Mouse (Mus musculus): ENCODE measurements around the gene Hoxc11. TPM values are rescaled to one million over a fixed set of nuclear protein-coding genes. Genes with fewer than 3 reads are reported as not detected.

Hoxc11 gene
- polyA plus RNA-seq (2014; fragmentation: Nextera tagmentation; extraction: Ambion mirVana): not detected in 2 replicates

- no peak for ATAC-seq (replicated peaks; ENCODE audit: insufficient number of reproducible peaks, low FRiP score, low TSS enrichment)
- no peaks in the 10 kb centered on the region for H3K9me3 ChIP-seq (replicated peaks; ENCODE audit: control insufficient read depth, low read length)
- peaks cover 94% of the 10 kb centered on the region for H3K27me3 ChIP-seq (ENCODE audit: control insufficient read depth, insufficient read depth, low read length)
- 1% methylated on average over 56 of the region's 57 CpGs for WGBS (ENCODE audit: insufficient replicate concordance)
- peaks cover 3% of the 10 kb centered on the region; the same call in 1 of the 2 replicates for H3K4me1 ChIP-seq (ENCODE audit: control insufficient read depth, insufficient read depth, low read length)
- H3K9ac ChIP-seq (ENCODE audit: low read depth, low read length): no peak within 1 kb of the TSS
- no peak within 1 kb of the TSS for H3K4me3 ChIP-seq (ENCODE audit: low read depth, low read length)
- no peaks in the 10 kb centered on the region for H3K36me3 ChIP-seq (ENCODE audit: control insufficient read depth, insufficient read depth, low read length)
- no peak within 1 kb of the TSS for H3K27ac ChIP-seq (ENCODE audit: low read depth, low read length)
- H3K4me2 ChIP-seq: no peak within 1 kb of the TSS
These were observed at the start of gene Hoxc11 for GRCm38 (mm10) chr15:102954192-102955006. TSS of gene Hoxc11 (plus strand) at chr15:102954427.

DNA sequence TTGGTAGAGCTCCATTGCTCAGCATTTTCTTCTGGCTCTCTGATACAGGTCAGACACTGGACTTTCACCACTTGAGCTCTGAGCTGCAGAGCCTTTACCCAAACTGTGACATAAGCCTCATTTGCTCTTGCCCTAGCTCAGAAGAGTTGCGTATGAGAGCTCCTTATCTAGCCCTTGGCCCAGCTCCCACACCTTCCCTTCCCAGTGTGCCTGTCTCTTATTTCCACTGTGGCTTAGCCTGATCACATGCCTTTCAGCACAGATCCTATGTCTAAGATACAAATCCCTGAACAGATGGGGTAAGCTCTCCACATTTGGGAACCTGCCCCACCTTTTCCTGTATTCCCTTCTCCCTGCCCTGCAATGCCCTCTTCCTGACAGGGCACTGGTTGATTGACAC is 49.3 kb upstream of the Hoxc11 start:
- H3K4me1 ChIP-seq (ENCODE audit: control insufficient read depth, insufficient read depth, low read length): no peaks in the 10 kb centered on the region
- no peak for ATAC-seq (replicated peaks; ENCODE audit: insufficient number of reproducible peaks, low FRiP score, low TSS enrichment)
- H3K9me3 ChIP-seq (replicated peaks; ENCODE audit: control insufficient read depth, low read length): no peaks in the 10 kb centered on the region
- WGBS (ENCODE audit: insufficient replicate concordance): 26% methylated on average over 1 of the region's 1 CpGs
- no peak overlapping the region for H3K9ac ChIP-seq (ENCODE audit: low read depth, low read length)
- H3K36me3 ChIP-seq (ENCODE audit: control insufficient read depth, insufficient read depth, low read length): no peaks in the 10 kb centered on the region
- H3K27me3 ChIP-seq (ENCODE audit: control insufficient read depth, insufficient read depth, low read length): peaks cover 59% of the 10 kb centered on the region
- no peak overlapping the region for H3K27ac ChIP-seq (ENCODE audit: low read depth, low read length)
- no peak overlapping the region for H3K4me2 ChIP-seq
- no peak overlapping the region for H3K4me3 ChIP-seq (ENCODE audit: low read depth, low read length)

GRCm38 (mm10) chr15:102909536-102909935 is 44.7 kb upstream of the Hoxc11 start:
- no peaks in the 10 kb centered on the region for H3K4me1 ChIP-seq (ENCODE audit: control insufficient read depth, insufficient read depth, low read length)
- H3K36me3 ChIP-seq (ENCODE audit: control insufficient read depth, insufficient read depth, low read length): no peaks in the 10 kb centered on the region
- no peak for ATAC-seq (replicated peaks; ENCODE audit: insufficient number of reproducible peaks, low FRiP score, low TSS enrichment)
- no peak overlapping the region for H3K4me2 ChIP-seq
- peaks cover 84% of the 10 kb centered on the region for H3K27me3 ChIP-seq (ENCODE audit: control insufficient read depth, insufficient read depth, low read length)
- 4% methylated on average over 4 of the region's 4 CpGs for WGBS (ENCODE audit: insufficient replicate concordance)
- no peak overlapping the region for H3K9ac ChIP-seq (ENCODE audit: low read depth, low read length)
- H3K4me3 ChIP-seq (ENCODE audit: low read depth, low read length): no peak overlapping the region
- no peaks in the 10 kb centered on the region for H3K9me3 ChIP-seq (replicated peaks; ENCODE audit: control insufficient read depth, low read length)
- no peak overlapping the region for H3K27ac ChIP-seq (ENCODE audit: low read depth, low read length)

- Histone ChIP-seq H3K27ac (ENCODE audit: low read depth, low read length) (no peak overlapping the region), H3K9me3 (replicated peaks; ENCODE audit: control insufficient read depth, low read length) (no peaks in the 10 kb centered on the region), H3K4me3 (ENCODE audit: low read depth, low read length) (no peak overlapping the region), H3K27me3 (ENCODE audit: control insufficient read depth, insufficient read depth, low read length) (peaks cover 84% of the 10 kb centered on the region), H3K9ac (ENCODE audit: low read depth, low read length) (no peak overlapping the region), H3K4me2 (no peak overlapping the region), H3K4me1 (ENCODE audit: control insufficient read depth, insufficient read depth, low read length) (no peaks in the 10 kb centered on the region), H3K36me3 (ENCODE audit: control insufficient read depth, insufficient read depth, low read length) (no peaks in the 10 kb centered on the region)
- no peak for ATAC-seq (replicated peaks; ENCODE audit: insufficient number of reproducible peaks, low FRiP score, low TSS enrichment)
- WGBS (ENCODE audit: insufficient replicate concordance): 1% methylated on average over 18 of the region's 18 CpGs
These were observed 44.2 kb upstream of the Hoxc11 start for GRCm38 (mm10) chr15:102910038-102910437.

DNA sequence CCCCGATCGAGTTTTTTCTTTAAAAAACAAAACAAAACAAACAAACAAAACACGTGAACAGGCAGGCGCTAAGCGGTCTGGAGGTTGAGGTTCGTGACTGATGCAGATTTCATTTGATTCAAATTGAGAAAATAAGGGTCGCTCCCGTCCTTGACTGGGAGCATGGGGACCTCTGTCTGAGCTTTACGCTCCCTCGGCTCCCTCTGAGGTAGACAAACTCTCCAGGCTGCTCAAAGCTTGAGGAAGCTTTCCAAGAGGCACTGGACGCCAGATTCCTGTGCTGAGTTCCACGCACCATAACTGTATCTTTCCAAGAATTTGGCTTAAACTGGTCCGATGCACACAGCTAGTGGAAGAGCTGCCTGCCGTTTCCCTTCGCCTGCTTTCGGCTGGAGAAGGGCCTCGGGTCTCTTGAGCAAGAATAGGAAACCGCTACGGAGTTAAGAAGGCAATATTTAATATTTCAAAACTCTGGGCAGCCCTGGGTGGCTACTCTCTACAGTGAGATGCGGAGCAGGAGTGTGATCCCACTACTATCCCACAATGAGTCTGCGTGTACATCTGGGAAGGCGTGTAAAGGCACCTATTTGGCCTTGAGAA is 43.6 kb upstream of the Hoxc11 start:
- Histone ChIP-seq H3K27ac (ENCODE audit: low read depth, low read length) (no peak overlapping the region), H3K4me1 (ENCODE audit: control insufficient read depth, insufficient read depth, low read length) (no peaks in the 10 kb centered on the region), H3K9me3 (replicated peaks; ENCODE audit: control insufficient read depth, low read length) (no peaks in the 10 kb centered on the region), H3K4me3 (ENCODE audit: low read depth, low read length) (no peak overlapping the region), H3K9ac (ENCODE audit: low read depth, low read length) (no peak overlapping the region), H3K36me3 (ENCODE audit: control insufficient read depth, insufficient read depth, low read length) (no peaks in the 10 kb centered on the region), H3K4me2 (no peak overlapping the region), H3K27me3 (ENCODE audit: control insufficient read depth, insufficient read depth, low read length) (peaks cover 81% of the 10 kb centered on the region)
- no peak for ATAC-seq (replicated peaks; ENCODE audit: insufficient number of reproducible peaks, low FRiP score, low TSS enrichment)
- WGBS (ENCODE audit: insufficient replicate concordance): 1% methylated on average over 22 of the region's 22 CpGs

DNA sequence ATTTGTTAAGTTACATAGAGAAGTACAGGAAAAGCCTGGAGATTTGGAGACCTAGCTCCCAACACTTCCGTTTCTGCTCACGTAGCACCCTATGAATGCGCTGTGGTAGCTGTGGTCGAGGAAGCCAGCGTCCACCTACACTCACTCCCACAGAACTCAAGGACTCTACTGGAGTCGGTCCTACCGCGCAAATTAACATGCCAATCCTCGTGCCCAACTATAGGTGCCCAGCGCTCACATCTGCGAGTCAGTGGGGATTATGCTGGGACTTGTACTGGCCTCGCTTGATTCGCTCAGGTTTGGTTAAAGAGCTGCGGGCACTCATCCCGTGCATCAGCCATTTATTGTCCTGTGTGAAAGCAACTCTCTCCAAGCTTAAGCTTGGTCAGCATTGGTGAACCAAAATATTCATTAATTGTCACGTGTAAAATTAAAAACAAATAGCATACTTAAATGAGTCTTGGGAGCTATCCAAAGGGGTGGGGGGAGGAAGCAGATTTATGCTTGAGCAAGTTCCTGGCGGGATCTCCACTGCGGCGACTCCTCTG is 41.1 kb upstream of the Hoxc11 start:
- no peak for ATAC-seq (replicated peaks; ENCODE audit: insufficient number of reproducible peaks, low FRiP score, low TSS enrichment)

GRCm38 (mm10) chr15:102917972-102918572 is 36.2 kb upstream of the Hoxc11 start:
- Histone ChIP-seq H3K9me3 (replicated peaks; ENCODE audit: control insufficient read depth, low read length) (no peaks in the 10 kb centered on the region), H3K9ac (ENCODE audit: low read depth, low read length) (no peak overlapping the region), H3K4me1 (ENCODE audit: control insufficient read depth, insufficient read depth, low read length) (peaks cover 6% of the 10 kb centered on the region; the same call in 1 of the 2 replicates), H3K27ac (ENCODE audit: low read depth, low read length) (no peak overlapping the region), H3K4me3 (ENCODE audit: low read depth, low read length) (no peak overlapping the region), H3K36me3 (ENCODE audit: control insufficient read depth, insufficient read depth, low read length) (no peaks in the 10 kb centered on the region), H3K27me3 (ENCODE audit: control insufficient read depth, insufficient read depth, low read length) (peaks cover 91% of the 10 kb centered on the region), H3K4me2 (no peak overlapping the region)
- WGBS (ENCODE audit: insufficient replicate concordance): 1% methylated on average over 20 of the region's 20 CpGs
- ATAC-seq (replicated peaks; ENCODE audit: insufficient number of reproducible peaks, low FRiP score, low TSS enrichment): no peak

More for the DNA sequence above, 41.1 kb upstream of the Hoxc11 start:
- Histone ChIP-seq H3K9ac (ENCODE audit: low read depth, low read length) (no peak overlapping the region), H3K27ac (ENCODE audit: low read depth, low read length) (no peak overlapping the region), H3K9me3 (replicated peaks; ENCODE audit: control insufficient read depth, low read length) (no peaks in the 10 kb centered on the region), H3K4me2 (no peak overlapping the region), H3K4me3 (ENCODE audit: low read depth, low read length) (no peak overlapping the region), H3K36me3 (ENCODE audit: control insufficient read depth, insufficient read depth, low read length) (no peaks in the 10 kb centered on the region), H3K4me1 (ENCODE audit: control insufficient read depth, insufficient read depth, low read length) (no peaks in the 10 kb centered on the region), H3K27me3 (ENCODE audit: control insufficient read depth, insufficient read depth, low read length) (peaks cover 86% of the 10 kb centered on the region)
- WGBS (ENCODE audit: insufficient replicate concordance): 1% methylated on average over 19 of the region's 19 CpGs

DNA sequence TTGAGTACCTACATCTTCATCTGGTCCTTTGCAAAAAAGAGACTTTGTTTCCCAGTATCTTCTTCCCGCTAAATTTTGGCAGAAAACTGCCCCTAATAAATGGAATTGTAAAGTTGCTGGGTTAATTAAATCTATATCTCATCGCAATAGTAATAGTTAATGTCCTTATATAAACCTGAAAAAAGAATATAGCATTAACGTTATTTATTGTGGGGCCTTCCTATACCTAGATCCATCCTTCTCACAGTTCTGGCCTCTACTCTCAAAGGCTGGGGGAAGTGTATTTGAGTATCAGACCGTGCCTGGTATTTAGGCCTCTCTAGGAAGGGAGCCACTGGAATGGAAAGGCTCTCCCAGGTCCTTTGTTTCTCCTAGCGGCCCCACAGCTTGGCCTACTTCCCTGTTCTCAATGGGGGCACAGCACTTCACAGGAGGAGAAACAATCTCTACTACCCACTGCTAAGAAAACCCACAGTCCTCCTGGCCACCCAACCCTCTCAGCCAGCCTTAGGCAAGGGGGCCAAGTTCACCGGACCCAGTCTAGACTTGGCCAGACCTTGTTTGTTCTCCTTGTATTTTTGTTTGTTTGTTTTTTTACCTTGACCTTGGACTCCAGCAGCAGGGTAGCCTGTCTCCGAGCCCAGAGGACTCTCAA is 35.5 kb upstream of the Hoxc11 start:
- 3% methylated on average over 7 of the region's 7 CpGs for WGBS (ENCODE audit: insufficient replicate concordance)
- Histone ChIP-seq H3K36me3 (ENCODE audit: control insufficient read depth, insufficient read depth, low read length) (no peaks in the 10 kb centered on the region), H3K4me2 (no peak overlapping the region), H3K27me3 (ENCODE audit: control insufficient read depth, insufficient read depth, low read length) (peaks cover 92% of the 10 kb centered on the region), H3K9me3 (replicated peaks; ENCODE audit: control insufficient read depth, low read length) (no peaks in the 10 kb centered on the region), H3K4me3 (ENCODE audit: low read depth, low read length) (no peak overlapping the region), H3K9ac (ENCODE audit: low read depth, low read length) (no peak overlapping the region), H3K27ac (ENCODE audit: low read depth, low read length) (no peak overlapping the region), H3K4me1 (ENCODE audit: control insufficient read depth, insufficient read depth, low read length) (peaks cover 6% of the 10 kb centered on the region; the same call in 1 of the 2 replicates)
- no peak for ATAC-seq (replicated peaks; ENCODE audit: insufficient number of reproducible peaks, low FRiP score, low TSS enrichment)
